Mouse (Mus musculus) kidney, postnatal 4 days (tissue): ENCODE data around the gene Slc39a13.

Experiments used
- DNase-seq, 2 experiments: peaks; one replicate each; pipeline ENCODE4 v3.0.0; 2021; ENCODE audit warnings: mixed read lengths in 2 of 2

Slc39a13 gene

GRCm38 (mm10) chr2:91088987-91089386 lies 18.8 kb upstream of the Slc39a13 start:
- no peak for DNase-seq

DNA sequence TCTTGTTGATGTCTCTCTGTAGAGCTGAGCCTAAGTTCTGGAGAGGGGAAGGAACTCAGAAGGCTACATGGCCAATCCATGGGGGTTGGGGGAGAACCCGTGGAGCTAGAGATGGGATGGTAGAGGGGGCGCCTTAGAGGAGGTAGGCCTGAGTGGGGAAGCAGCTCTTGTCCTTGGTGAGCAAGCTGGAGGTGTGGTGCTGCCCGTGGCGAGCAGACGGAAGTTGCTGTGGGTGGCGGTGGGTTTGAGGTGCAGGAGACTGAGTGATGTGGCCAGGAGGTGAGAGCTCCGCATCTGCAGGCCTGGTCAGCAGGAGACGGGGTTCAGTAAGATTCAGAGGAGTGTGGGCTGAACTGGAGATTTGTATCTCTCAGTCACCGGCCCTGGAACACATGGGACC lies 17.2 kb upstream of the Slc39a13 start:
- DNase-seq: no peak

GRCm38 (mm10) chr2:91086392-91087237 lies 16.4 kb upstream of the Slc39a13 start:
- no peak for DNase-seq

DNA sequence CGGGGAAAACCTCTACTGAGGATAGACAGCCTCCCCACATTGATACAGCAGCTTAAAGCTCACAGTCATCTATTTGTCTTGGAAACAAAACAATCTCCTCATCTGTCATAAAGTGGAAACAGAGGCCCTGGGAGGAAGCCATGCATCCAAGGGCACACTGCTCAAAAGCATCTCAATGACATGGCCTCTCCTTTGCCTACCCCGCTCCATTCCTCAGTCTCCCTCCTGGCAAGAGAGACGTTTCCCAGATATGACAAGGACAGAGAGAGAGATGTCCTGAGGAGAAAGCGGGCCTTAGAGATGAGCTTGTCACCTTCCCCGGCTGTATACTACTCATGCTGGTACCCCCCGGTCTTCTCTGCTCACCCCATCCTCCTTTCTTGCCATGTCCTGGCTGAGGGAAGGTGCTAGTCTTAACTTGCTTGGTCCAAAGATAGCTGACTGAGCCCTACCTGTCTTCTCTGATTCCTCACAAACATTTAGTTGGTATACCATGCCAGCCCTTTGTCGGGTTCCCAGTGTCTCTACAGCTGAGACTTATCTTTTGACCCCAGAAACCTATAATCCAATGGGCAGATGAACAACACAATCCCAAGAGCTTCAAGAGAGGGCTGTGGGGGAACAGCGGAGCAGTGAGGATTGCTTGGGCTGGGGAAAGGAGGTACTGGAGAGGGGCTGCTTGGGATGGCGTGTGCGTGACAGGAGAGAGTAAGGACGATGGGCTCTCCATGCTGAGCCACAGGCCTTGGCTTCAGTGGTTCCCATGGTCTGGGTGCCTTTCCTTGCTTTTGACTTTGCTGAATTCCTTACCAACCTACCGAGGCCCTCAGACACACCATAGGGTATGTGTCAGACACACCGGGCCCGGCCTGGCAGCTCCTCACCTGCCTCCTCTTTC lies 15.5 kb upstream of the Slc39a13 start:
- DNase-seq: no peak

- no peak for DNase-seq
These were observed 14.1 kb upstream of the Slc39a13 start for GRCm38 (mm10) chr2:91084179-91084820.

- DNase-seq: no peak
These were observed 13.2 kb upstream of the Slc39a13 start for GRCm38 (mm10) chr2:91083366-91083940.

- peak in 1 of 2 experiments; percentile 55 for DNase-seq
These were observed 12.6 kb upstream of the Slc39a13 start for GRCm38 (mm10) chr2:91082844-91083243.

DNA sequence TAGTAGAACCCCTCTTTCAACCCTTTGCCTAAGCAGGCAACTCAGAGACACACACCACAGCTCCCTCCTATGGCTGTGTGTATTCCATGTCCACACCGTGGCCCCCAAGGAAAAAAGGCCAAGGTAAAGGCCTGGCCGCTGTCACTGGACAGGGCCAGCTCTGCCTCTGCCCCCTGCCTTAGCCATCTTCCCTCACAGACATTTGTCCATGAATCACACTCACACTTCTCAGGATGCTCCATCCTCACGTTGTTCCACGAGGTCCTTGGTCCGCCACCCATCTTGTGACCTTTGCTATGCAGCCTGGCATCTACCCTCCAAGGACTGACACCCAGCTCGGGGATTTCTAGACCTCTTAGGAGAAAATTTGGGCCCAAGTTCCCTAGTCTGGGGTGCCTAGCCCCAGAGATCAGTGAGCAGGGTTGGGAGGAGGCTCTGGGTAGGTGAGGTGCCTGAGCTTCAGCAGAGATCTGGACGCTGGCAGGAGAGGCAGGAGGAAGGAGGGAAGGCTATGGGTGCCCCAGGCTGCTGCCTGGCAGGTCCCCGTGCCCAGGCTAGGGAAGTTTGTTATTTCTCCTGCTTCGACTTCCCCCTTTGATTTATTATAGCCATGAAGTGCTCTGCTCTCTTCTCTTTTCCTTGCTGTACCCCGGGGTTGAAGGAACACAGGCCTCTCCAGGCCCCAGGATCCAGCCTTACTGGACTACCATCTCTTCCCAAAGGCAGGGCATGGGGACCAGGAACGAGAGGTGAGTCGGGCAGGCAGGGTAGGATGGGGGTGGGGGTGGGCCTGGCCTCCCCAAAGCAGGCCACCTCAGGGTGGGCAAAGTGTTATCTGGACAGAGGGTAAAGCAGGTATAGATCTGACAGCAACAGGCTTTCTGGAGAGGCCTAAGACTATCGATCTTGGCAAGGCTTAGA lies 11.8 kb upstream of the Slc39a13 start, which contains the start of gene Spi1:
Gene Spi1, plus strand, starts transcription at position 616 of the 921 bp plus-strand sequence.
- DNase-seq: no peak

DNA sequence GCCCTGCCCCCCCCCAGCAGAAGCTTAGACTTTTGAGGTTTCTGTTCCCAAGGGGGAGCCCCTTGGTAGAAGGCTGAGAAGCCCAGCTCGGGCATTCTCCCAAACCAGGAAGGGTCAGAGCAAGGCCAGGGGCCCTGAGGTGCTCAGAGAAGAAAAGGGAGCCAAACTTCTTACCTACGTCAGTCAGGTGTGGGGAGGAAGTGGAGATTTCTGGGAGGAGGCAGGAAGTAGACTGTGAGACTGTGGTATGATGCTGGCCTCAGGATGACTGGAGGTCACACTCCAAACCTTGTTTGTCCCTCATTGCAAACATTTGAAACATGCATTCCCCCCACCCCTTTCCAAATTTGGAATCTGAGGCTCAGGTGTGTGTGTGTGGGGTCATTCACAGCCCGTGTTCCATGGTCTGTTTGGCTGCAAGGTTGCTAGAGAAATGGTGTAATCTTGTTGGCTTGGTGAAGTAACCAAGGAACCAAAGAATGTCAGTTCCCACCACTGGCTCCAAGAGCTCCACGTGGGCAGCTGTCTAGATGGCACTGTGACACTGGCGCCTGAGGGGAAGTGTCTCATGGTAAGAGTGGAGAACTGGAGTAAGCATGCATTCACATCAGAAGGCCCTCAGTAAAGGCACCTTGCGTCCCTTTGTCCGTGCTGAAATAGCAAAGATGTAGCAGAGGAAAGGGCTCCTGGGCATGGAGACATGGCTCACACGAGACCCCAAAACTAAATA lies 10.7 kb upstream of the Slc39a13 start:
- DNase-seq: no peak

DNA sequence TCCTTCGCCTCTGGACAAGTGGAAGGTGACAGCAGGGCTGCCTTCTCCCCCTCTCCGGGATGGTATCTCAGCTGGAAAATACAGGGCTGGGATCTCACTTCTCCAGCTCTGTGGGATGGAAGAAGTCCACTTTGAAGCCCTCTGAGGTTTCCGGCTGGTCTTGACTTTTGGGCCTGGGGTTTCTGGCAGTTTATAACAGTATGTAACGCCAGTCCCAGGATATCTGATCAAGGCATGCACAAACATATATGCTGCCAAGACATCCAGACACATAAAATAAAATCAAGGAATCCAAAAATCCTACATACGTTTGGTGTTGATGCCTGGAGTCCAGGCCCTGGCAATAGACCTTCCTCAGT lies 8.8 kb upstream of the Slc39a13 start:
- DNase-seq: no peak

DNA sequence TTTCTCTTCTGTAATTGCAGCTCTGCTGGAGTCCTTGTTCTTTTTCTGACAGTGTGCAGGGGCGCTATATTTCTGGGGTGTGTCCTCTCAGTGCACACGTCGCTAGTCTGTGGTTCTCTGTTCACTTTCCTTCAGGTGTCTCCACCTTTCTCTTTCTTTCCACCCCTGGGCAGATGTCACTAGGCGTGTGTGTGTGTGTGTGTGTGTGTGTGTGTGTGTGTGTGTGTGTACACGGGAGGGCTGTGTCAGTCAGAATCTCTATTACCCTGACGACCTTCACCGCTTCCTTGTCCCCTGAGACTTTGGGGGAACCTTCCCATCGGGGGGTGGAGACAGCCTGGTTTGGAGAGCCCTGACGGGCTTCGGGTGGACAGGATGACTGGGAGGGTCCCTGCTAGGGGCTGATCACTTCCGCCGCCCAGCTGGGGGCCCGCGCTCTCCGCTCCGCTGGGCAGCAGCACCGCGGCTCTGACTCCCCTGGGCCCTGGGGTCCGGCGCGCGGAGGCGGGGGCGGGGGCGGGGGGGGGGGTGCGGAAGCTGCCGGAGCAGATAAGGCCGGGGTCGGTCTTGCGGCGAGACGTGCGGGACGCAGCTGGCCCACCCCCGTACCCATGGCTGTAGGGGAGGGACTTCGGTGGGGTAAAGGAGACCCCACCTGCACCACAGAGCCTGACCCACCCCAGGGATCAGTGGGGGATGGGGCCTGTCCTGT lies 8.3 kb upstream of the Slc39a13 start:
- peak; percentile 52 to 68 for DNase-seq

DNA sequence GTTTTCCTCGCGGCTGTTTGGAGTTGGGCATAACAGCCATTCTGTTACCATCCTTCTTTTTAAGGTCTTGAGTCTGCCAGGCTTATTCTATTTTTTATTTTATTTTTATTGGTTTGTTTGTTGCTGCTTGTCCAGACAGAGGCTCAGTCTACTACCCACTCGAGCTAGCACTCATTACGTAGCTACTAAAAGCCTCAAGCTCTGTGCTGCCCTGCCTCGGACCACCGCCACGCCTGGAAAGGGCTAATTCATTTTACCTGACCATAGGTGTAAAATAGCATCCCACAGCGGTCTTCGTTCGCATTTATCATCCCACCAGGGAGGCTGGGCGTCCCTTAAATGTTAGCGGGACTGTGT lies 7.7 kb upstream of the Slc39a13 start:
- no peak for DNase-seq

GRCm38 (mm10) chr2:91072092-91072491 lies 1.9 kb upstream of the Slc39a13 start:
- DNase-seq: no peak

DNA sequence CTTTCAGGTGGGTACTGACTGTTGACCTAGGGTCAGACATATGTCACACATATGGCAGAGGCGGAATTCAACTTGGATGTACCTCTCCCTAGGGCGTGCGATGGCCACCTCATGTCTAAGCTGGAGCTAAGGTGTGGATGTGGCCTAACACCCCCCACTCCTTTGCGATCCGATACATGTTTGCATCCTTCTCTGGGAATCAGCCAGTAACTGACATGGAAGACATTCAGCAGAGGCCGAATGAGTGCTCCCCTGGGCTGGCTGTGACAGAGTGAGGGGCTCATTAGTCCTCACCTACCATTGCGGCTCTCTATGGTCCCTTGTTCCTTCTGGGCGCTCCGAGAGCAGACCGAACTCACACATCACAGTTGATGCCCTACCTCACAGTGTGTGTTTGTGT lies 842 bp upstream of the Slc39a13 start:
- DNase-seq: no peak

DNA sequence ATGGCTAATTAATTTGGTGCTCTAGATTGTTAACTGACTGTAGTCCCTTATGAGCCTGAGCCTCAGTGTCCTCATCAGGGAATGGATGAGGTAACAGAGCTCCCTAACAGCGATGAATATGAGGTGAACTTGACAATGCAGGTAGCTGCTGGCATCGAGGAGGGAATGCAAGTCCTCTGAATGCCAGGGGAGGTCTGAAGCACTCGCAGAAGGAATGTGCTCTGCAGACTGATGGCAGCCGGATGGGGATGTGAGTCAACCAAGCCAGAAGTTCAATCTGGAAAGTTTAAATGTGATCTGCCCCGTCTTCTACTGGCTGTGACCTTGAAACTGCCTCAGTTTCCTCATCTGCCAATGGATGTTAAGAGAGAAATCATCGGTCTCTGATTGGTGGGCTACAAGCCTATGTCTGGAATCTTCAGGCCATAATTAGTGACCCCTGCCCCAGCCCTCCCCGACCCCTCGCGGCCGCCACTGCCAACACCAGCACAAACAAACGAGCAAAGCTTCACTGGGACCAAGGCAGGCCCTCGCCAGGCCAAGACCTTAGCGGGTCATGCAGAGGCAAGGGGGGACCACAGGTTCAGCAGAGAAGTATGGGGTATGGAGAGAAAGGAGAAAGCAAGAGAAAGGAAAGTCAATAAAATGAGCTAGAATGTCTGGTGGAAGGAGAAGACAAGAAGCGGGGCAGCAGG lies 764 bp downstream of the Slc39a13 start:
- peak in 1 of 2 experiments; percentile 41 for DNase-seq

DNA sequence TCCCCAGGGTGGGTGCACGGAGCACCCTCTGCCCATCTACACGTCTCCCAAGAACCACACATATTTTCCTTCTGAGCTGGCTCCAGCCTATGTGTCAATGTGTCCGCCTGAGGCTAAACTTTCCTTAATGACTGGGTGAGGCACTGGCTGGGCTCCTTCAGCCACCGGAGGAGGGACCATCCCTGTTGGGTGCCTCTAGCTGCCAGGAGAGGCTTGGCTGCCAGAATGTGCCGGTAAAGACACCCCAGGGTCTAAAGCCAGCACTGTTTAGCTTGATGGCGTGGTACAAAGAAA lies 1.4 kb downstream of the Slc39a13 start:
- DNase-seq: no peak

- no peak for DNase-seq
These were observed 1.9 kb downstream of the Slc39a13 start for GRCm38 (mm10) chr2:91068162-91068871.

GRCm38 (mm10) chr2:91066455-91066854 lies 3.8 kb downstream of the Slc39a13 start:
- DNase-seq: no peak

DNA sequence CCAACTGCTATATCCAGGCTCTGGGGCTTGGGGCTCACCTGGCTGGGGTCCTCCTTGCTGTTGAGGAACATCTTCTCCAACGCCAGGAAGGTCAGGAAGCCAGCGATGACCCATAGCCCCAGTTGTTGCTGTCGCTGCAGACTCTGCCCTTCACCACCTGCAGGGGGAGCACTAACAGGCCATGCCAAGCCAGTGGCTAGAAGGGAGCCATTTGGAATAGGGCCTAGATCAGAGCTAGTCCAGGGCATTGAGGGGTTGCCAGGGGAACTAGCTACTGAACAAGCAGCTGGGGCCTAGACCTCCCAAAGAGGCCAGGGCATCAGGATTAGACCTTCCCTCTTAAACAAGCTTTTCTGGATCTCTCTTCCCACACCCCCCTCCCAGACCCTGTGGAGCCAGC lies 4.7 kb downstream of the Slc39a13 start:
- DNase-seq: peak; percentile 67 to 71
